Mouse (Mus musculus): ENCODE data around the gene Muc1.

The Muc1 gene

DNA sequence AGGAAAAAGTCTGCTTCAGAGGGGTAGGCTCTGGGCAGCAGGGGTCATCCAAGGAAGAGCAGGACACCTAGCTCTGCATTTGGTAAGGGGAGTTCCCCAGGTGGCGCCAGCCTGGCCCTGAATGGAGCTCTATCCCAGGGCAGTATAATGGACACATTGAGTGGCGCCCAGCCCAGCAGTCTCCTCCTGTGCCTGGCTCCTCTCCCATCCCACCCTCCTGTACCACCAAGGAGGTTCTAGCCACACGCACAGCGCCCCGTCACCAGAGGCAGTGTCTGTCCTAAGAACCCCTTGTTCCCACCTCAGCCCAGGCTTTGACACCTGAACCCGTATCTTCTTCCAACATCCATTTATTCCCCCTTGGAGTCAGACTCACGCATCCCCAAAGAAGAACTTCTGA, 19.1 kb upstream of the Muc1 start:
- DNase-seq (ENCODE audit: low spot score in 2 of 2): no peak

DNA sequence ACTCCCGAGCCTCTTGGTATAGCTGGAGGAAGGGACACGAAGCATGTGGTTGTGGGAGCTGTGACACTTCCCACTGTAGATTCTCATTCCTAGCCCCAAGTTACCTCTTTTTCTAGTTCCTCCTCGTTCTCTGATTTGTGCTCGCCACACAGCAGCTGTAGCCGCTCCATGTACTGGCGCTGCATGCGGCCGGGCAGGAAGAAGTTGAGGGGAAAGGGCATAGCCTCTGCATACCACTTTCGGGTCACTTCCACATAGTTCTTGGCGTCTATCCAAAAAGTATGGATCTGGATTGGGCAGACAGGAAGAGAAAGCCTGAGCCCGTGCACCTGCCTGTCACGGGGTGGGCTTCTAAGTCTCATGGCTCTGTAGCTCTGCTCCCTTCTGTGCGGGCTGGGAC, 18.7 kb upstream of the Muc1 start:
- DNase-seq (ENCODE audit: low spot score in 2 of 2): no peak

DNA sequence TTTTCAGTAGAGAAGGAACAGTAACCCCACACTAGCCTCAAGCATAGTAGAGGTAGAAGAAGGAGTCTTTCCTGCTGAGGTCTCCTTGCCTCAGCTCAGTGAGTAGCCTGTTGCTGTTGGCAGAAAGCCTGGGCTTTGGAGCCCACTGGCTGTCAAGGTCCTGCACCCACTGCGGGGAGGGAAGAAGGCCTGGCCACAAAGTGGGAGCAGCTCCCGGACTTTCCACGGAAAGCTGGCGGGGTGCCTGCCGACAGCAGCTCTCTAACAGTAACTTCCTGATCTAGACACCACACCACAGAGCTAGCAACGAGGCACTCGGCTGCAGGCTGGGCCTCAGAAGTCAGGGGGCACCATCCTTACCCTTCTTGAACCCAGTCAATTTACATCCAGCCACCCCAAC, 18.1 kb upstream of the Muc1 start:
- no peak for DNase-seq (ENCODE audit: low spot score in 2 of 2)

DNA sequence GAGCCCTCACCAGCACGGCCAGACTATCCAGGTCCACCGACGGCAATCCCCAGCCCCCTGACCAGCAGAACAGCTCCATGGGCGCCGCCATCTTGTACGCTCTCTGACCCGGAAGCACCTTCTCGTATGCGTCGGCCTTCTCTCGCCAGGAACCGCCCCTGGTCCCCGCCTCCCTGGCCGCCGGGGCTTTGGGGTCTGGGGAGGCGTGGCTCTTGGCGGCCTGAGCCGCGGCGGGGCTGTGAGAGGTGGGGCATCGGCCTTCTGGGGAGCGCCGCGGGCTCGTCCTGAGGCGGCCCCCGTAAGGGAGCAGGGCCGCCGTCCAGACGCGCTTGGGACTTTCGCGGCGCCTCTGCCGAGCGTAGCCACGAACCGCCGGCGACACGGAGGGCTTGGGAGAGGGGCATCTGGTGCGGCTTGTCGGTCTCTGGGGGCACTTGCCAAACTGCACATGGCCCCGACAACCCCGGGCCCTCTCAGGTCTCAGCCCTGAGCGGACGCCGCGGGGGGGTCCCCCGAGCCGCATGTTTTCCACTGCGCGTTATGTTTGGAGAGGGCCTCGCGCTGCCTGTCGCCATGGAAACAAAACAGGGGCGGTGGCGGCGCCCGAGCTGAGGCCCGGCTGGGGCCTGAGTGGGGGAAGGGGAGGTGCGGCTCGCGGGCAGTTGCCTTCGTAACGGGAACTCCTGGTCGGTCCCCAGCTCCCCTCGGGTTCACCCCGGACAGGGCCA, 14.9 kb upstream of the Muc1 start:
- peak; percentile 96 for DNase-seq (ENCODE audit: low spot score in 2 of 2)

DNA sequence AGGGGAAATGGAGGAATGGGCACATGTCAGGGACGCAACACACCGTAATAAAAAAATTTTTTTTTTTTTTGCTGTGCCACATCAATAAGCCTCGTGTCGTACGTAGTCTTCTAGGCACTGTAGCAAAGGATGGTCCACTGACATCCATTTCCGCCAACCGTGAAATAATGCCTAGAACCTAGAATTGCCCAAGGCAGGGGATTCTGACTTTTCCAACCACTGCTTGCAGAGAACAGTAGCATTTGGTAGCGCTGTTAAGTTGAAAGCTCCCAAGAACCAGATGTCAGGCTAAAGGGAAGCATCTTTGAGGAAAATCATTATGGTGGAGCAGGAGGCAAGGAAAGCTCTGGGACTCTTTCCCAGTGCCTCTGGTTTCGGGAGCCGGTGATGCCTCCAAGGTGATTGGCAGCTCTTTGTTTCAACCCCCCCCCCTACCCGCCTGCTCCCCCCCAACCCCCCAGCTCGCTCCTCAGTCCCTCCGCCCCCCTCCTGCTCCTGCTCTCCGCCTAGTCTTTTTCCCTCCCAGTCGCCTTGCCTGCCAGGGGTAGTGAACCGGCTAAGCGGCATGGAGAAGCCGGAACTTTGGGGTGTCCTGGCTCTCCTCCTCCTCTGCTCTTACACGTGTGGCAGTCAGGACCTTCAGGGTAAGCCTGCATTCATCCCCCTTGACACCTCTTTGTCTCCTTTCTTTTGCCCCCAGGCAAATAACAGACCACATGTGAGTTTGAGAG, 14.0 kb upstream of the Muc1 start, which contains the start of gene Thbs3:
Thbs3 (plus strand) TSS at position 500 of the 731 bp plus-strand sequence.
- DNase-seq (ENCODE audit: low spot score in 2 of 2): peak; percentile 48 to 63

DNA sequence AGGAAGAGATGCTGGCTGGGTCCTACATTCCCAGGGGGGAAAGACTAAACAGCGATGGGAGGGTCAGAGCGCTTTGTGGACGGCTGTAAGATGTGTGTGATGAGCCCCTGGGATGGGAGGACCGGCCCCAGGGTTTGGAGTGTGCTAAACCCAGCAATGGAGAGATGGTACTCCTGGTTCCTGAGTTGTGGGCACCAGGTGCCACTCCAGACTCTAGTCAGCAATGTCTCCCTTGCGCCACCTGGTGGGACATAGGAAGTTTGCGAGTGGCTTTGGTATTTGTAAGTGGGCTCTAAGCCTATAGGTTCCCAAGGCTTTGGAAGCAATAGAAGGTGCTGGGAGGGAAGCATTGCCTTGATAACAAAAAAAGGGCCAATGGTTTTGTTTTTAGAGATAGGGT, 13.0 kb upstream of the Muc1 start:
- peak; percentile 92 for DNase-seq (ENCODE audit: low spot score in 2 of 2)

DNA sequence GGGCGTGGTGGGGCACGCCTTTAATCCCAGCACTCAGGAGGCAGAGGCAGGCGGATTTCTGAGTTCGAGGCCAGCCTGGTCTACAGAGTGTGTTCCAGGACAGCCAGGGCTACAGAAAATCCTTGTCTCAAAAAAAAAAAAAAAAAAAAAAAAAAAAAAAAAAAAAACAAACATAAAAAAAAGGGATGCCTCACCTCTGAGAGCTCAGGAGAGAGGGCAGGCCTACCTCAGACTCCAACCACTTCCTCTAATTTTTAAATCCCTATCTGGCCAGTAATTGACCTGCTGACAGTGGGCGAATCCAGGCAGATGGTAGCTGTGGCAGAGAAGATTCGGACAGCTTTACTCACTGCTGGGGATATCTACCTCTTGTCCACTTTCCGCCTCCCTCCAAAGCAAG, 12.4 kb upstream of the Muc1 start:
- DNase-seq (ENCODE audit: low spot score in 2 of 2): peak in 1 of 2 experiments; percentile 19

DNA sequence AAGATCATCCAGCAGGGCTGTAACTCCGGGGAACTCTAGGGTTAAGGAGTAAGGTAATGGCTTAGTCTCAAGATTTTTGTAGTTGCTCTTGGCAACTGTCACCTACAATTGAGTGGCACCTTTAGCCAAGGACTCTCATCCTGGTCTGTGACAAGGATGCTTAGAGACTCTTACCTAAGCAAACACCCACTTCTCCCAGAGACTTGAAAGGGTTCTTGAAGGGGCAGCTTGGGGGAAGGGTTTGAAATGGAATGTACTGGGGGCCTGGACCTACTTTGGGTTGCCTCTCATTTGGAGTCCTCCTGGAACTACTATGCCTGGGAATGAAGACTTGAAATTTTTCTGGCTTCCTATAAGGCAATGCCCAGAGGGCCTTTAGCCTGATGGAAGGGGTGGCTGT, 10.6 kb upstream of the Muc1 start:
- DNase-seq (ENCODE audit: low spot score in 2 of 2): no peak

DNA sequence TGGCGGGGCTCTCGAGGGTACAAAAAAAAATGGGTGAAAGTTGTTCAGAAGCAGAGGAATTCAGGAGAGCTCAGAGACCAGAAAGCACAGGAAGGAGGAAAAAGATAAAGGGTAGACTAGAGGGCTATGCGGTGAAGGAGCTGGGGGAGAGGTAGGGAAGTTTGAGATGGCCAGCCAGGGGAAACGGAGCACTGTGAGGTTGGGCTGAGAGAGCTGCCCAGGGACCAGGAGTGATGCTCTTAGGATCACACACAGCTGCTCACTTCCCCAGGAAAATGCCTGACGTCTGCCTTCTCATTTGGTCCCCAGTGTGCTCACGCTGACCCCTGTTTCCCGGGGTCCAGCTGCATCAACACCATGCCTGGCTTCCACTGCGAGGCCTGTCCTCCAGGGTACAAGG, 9.3 kb upstream of the Muc1 start:
- no peak for DNase-seq (ENCODE audit: low spot score in 2 of 2)

DNA sequence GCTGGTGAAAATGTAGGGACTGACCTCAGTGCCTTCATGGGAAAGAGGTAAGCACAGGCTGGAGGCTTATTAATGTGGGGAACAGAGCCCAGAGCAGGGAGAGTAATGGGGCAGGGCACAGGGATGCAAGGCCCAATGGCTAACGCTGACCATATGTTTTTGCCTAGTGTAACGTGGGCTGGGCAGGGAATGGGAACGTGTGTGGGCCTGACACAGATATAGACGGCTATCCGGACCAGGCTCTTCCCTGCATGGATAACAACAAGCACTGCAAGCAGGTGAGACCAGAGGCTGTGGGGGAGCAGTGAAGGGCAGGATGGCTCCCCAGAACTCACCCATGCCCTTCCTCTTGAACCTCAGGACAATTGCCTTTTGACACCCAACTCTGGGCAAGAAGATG, 7.7 kb upstream of the Muc1 start:
- DNase-seq (ENCODE audit: low spot score in 2 of 2): no peak

DNA sequence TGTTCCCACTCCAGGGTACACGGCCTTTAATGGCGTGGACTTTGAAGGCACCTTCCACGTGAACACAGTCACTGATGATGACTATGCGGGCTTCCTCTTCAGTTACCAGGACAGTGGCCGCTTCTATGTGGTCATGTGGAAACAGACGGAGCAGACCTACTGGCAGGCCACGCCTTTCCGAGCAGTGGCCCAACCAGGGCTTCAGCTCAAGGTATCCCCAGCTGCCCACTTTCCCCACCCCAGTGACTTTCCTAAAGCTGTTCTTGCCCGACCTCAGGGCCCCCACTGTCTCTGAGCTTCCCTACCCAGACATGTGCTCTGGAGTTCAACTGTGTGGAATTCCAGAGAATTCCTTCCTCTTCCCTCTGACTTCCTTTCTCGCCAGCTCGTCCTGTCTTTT, 4.1 kb upstream of the Muc1 start:
- DNase-seq (ENCODE audit: low spot score in 2 of 2): no peak

DNA sequence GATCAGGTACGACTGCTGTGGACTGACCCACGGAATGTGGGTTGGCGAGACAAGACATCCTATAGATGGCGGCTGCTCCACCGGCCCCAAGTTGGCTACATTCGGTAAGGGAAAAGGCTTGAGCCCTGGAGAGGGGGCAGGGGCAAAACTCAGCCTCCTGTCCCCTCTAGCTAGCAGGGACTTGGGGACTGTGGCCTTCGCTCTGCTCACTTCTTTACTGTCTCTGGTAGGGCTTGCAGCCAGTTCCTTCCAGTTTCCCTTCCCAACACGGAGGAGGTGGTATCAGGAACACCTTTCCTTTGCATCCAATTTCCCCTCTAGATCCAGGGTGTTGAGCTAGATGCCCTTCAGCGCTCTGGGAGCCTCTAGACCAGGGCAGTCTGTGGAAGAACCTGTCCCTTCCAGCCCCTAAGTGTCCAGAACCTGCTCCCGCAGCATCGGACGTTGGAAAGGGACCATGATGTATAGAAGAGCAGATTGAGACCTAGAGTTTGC, 3.5 kb upstream of the Muc1 start:
- DNase-seq (ENCODE audit: low spot score in 2 of 2): no peak

DNA sequence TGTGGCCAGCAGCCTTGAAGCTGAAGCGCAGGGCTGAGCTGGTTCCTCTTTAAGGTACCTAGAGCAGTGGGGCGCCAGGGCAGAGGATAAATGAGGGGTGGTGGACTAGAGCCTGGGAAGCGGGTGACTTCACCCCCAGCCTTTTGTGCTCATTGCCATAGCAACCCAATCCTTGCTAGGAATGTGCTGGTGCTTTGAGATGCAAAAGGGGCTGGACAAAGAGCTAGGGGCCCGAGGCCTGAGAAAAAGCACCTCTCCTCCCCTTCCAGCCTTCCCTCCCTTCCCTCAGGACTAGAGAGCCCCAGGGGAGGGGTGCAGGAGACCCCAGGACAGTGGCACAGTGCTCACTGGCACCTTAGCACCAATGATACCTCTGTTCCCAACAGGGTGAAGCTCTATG, 2.9 kb upstream of the Muc1 start:
- peak; percentile 76 to 85 for DNase-seq (ENCODE audit: low spot score in 2 of 2)

DNA sequence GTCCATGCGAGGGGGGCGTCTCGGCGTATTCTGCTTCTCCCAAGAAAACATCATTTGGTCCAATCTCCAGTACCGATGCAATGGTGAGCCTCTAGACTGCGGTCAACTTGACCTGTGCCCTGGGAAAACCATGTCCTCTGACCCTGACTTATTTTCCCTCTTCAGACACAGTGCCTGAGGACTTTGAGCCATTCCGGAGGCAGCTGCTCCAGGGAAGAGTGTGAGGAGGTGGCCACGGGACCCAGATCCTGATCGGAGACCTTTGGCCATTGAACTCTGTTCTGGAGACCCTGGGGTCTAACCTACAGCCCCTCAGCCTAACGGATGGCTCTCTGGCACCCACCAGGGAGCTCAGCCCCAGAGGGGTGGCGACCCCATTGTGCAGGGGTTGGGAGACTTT, 2.5 kb upstream of the Muc1 start:
- DNase-seq (ENCODE audit: low spot score in 2 of 2): no peak

DNA sequence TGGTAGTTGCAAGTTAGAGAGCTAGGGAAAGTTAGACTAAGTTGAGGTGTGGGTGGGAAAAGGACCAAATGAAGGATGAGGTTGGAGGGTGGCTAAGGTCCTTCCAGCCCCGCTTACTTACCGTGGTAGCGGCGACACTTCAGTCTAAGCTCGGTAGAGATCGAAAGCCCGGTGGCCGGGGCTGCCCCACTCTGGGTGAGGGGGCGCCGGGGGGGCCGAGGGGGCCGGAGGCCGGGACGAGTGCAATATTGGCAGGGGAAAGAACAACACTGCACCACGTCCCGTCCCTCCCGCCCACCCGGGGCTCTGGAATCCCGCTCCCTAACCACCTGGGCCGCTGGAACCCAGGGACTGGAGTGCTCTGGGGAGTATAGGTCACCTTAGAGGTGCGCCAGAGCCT, 2.0 kb upstream of the Muc1 start, which contains the start of gene Mtx1:
Mtx1 (minus strand) TSS at position 189 of the 400 bp plus-strand sequence.
- DNase-seq (ENCODE audit: low spot score in 2 of 2): no peak

DNA sequence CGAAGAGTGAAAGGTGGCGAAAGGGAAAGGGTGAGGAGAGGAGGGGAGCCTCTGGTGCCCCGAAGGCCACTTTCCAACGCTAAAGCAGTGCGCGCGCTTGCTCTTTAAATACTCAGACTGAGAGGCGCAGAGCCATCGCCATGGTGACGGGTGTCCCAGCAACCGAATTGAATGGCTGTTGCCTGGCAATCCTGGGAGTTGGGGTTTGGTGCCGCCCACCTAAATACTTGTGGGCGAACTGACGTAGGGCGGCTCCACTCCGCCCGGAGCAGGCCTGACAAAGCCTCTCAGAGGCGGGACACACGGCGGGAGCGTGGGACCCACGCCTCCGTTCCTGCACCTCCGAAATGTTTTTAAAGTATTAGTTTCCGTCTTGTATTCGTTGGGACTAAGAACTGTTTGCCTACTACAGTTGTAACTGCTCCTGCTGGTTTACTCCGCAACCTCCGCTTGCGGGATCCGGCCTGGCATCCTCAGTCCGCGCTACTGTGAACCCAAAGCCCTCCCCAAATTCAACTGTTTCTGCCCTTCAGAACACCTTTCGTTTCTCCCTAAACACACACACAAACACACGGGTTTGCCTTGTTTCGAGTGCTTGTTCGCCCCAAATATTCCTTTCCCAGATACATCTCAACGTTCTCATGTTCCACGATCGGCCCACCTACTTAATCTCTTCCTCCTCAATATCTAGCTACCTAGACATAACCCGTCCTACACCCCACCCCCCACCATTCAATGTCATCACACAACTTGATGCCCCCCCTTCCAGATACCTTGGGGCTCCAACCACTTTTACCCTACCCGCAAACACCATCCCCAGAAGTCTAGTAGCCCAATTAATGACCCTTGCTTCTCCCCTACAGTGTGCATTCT, 1.3 kb upstream of the Muc1 start:
- peak; percentile 96 to 97 for DNase-seq (ENCODE audit: low spot score in 2 of 2)

DNA sequence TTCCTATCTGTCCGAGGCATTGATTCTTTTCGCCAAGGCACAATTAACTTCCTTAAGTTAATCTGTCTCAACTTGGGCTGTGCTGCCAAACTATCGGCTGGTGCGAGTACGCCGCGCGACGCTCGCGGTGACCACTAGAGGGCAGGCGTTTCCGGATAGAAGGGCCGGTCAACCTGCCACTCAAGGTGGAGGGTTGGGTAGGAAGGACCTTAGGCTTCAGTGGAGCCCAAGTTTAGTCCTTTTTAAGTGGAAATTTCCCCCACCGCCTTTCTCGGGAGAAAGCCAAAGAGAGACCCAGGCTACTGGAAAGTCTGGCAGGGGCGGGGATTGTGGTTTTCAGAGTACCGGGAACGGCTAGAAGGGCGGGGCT, 692 bp upstream of the Muc1 start:
- peak; percentile 84 to 90 for DNase-seq (ENCODE audit: low spot score in 2 of 2)

DNA sequence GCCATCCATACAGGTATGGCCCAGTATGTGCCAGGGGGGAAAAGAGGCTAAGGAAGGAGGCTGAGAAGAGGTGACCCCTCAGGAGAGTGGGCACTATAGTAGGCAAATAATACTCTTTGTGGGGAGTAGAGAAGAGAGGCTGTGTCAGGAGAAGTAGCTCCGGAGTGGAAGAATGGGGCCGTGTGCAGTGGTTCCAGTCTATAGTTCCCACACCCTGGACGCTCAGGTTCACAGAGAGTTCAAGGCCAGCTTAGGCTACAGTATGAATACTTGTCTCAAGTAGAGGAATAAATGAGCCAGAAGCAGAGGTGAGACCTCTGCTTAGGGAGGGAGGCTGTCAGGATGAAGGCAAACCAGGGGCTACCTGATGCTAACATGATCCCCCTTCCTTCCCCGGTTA, 419 bp downstream of the Muc1 start:
- no peak for DNase-seq (ENCODE audit: low spot score in 2 of 2)

DNA sequence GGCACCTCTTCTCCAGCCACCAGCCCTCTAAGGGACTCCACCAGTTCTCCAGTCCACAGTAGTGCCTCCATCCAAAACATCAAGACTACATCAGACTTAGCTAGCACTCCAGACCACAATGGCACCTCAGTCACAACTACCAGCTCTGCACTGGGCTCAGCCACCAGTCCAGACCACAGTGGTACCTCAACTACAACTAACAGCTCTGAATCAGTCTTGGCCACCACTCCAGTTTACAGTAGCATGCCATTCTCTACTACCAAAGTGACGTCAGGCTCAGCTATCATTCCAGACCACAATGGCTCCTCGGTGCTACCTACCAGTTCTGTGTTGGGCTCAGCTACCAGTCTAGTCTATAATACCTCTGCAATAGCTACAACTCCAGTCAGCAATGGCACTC, 1.7 kb downstream of the Muc1 start:
- DNase-seq (ENCODE audit: low spot score in 2 of 2): no peak

DNA sequence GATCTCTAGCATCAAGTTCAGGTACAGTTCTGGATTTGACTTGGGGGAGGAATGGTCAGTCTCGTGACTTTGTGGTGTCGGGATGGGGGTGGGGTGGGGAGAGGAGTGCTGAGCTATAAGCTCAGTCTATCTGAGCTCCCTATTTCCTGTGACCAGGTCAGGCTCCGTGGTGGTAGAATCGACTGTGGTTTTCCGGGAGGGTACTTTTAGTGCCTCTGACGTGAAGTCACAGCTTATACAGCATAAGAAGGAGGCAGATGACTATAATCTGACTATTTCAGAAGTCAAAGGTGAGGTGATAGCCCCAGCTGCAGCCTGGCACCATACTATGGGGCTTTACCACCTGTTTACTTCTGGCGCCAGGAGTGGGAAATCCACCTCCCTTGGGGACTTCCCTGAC, 2.5 kb downstream of the Muc1 start:
- no peak for DNase-seq (ENCODE audit: low spot score in 2 of 2)

DNA sequence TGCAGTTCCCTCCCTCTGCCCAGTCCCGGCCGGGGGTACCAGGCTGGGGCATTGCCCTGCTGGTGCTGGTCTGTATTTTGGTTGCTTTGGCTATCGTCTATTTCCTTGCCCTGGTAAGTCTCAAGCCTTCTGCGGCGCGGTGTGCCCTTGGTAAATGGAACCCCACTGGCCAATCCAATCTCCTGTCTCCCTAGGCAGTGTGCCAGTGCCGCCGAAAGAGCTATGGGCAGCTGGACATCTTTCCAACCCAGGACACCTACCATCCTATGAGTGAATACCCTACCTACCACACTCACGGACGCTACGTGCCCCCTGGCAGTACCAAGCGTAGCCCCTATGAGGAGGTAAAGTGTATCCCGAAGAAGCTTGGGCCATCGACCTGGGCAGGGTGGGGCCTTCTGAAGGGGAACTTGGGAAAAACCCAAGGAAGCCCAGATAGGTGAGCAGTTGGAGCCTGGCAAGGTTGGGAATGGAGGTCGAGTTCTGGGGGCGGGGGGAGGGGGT, 3.0 kb downstream of the Muc1 start:
- DNase-seq (ENCODE audit: low spot score in 2 of 2): peak in 1 of 2 experiments; percentile 61

DNA sequence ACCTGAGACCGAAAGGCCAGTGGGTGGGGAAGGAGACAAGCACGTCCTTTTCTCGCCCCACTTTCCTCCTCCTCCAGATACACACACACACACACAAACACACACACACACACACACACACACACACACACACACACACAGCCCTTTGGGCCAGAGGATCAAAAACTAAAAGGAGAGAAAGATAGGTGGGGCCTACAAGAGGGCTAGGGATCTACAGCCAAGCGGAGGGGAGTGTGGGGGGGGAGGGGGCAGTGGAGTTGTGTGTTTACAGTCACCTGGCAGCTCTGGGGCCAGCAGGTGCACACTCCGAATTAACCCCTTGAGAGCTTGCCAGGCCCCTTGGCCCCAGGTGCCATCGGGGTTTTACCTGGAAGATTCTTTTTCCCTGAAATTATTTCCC, 3.8 kb downstream of the Muc1 start:
- DNase-seq (ENCODE audit: low spot score in 2 of 2): no peak
